Mouse (Mus musculus) cerebellum, adult 8-10 months (tissue): ENCODE results near the gene Tespa1.
"Not testable (repeated sequence)": the region's sequence is repeated elsewhere in the genome, so short reads cannot be mapped to it uniquely, and the experiment has no call there.

ENCODE experiments used
- DNase-seq: peaks from one replicate; pipeline ENCODE4 v3.0.0; 2022

Tespa1 gene

GRCm38 (mm10) chr10:130363438-130364164 is 40.9 kb downstream of the Tespa1 start:
- DNase-seq, result no peak

GRCm38 (mm10) chr10:130364766-130365165 is 42.1 kb downstream of the Tespa1 start:
- no peak for DNase-seq

- no peak for DNase-seq
Measured at GRCm38 (mm10) chr10:130368384-130368783, 45.7 kb downstream of the Tespa1 start.

- DNase-seq, result no peak
Measured at GRCm38 (mm10) chr10:130370005-130370682, 47.5 kb downstream of the Tespa1 start.

GRCm38 (mm10) chr10:130371644-130372043 is 49.0 kb downstream of the Tespa1 start:
- no peak for DNase-seq

- DNase-seq, result no peak
Measured at GRCm38 (mm10) chr10:130372491-130373173, 50.0 kb downstream of the Tespa1 start.

- no peak for DNase-seq
Measured at GRCm38 (mm10) chr10:130375145-130375544, 52.5 kb downstream of the Tespa1 start.

GRCm38 (mm10) chr10:130394232-130394631 is 71.6 kb downstream of the Tespa1 start, which contains the start of gene Vmn2r84:
Gene Vmn2r84 (minus strand): TSS chr10:130394332.
- no peak for DNase-seq

- not testable (repeated sequence) for DNase-seq
Measured at GRCm38 (mm10) chr10:130412167-130412698, 89.6 kb downstream of the Tespa1 start.
